Mouse (Mus musculus) lung, embryonic 15.5 days (tissue): ENCODE results near the gene Wrap53. TPM values are rescaled to one million over a fixed set of nuclear protein-coding genes. Genes with fewer than 3 reads are reported as not detected.
"Not testable (repeated sequence)": the region's sequence is repeated elsewhere in the genome, so short reads cannot be mapped to it uniquely, and the experiment has no call there.

ENCODE experiments used
- ATAC-seq: fragments of 200-750 bp; cut with Nextera tagmentation; 2 replicates; pipeline ENCODE4 v1.8.0; 2017; ENCODE audit warnings: moderate number of reproducible peaks, borderline replicate concordance; ENCODE audit not compliant: low FRiP score, low TSS enrichment; ENCODE audit errors: extremely low read depth
- H3K27ac ChIP-seq: fragments of 300-500 bp; sonication (generic); 2 replicates; pipeline ENCODE4 v1.5.1; 2015; ENCODE audit warnings: moderate library complexity, mild to moderate bottlenecking, inconsistent platforms
- H3K27me3 ChIP-seq: fragments of 300-500 bp; sonication (generic); 2 replicates; pipeline ENCODE4 v1.6.1; 2015; ENCODE audit warnings: inconsistent platforms
- H3K36me3 ChIP-seq: fragments of 300-500 bp; sonication (generic); 2 replicates; pipeline ENCODE4 v1.6.1; 2015; ENCODE audit warnings: inconsistent platforms
- H3K4me1 ChIP-seq: fragments of 300-500 bp; sonication (generic); 2 replicates; pipeline ENCODE4 v1.6.1; 2015; ENCODE audit warnings: inconsistent platforms
- H3K4me2 ChIP-seq: fragments of 300-500 bp; sonication (generic); 2 replicates; pipeline ENCODE4 v1.6.1; 2015; ENCODE audit warnings: inconsistent platforms, mild to moderate bottlenecking, moderate library complexity
- H3K4me3 ChIP-seq: fragments of 300-500 bp; sonication (generic); 2 replicates; pipeline ENCODE4 v1.5.1; 2015; ENCODE audit warnings: mild to moderate bottlenecking, inconsistent platforms
- H3K9ac ChIP-seq: fragments of 300-500 bp; sonication (generic); 2 replicates; pipeline ENCODE4 v1.6.1; 2015; ENCODE audit warnings: inconsistent platforms
- H3K9me3 ChIP-seq: fragments of 300-500 bp; sonication (generic); 2 replicates; pipeline ENCODE4 v1.6.1; 2016; ENCODE audit warnings: inconsistent platforms
- WGBS: fragments of 180-500 bp; shearing (Covaris S2); methylation state at CpG from one replicate; pipeline ENCODE4 v1.1.7; 2015; 5-methylcytosine and 5-hydroxymethylcytosine counted together
- polyA plus RNA-seq: library from polyadenylated mRNA; unstranded; fragments of >200 nt; fragmentation: Nextera tagmentation; extraction: Ambion mirVana; gene quantifications from 2 replicates; pipeline ENCODE4 v1.2.1, GENCODE M21; 2015

Wrap53 gene
- polyA plus RNA-seq, 1 experiment from 2014 or later = 28.3 TPM

DNA sequence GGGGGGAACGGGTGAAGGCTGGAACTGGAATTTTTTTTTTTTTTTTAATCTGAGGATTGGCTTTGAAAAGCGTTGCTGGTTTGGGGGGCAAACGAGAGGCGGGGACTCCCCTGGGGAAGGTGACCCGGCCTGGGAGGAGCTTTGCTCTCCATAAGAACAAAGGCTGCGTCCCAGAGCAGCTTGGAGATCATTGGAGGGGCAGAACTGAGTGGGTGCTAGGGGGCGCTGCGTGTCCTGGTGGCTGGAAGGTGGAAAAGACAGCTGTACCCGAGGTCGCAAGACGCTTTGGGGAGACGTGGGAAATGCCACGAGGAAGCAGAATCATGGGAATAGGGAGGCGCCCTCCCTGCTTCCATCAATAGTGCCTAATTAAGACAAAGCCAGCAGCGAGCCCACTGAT lies 33.0 kb downstream of the Wrap53 start:
- H3K36me3 ChIP-seq = no peaks in the 10 kb centered on the region
- WGBS = 3% methylated on average over 15 of the region's 15 CpGs
- peak overlapping the region; percentile 51 for H3K9ac ChIP-seq
- peaks cover 11% of the 10 kb centered on the region for H3K27me3 ChIP-seq
- ATAC-seq = peak; percentile 40; the same call in 1 of the 2 replicates
- no peaks in the 10 kb centered on the region for H3K9me3 ChIP-seq
- H3K4me3 ChIP-seq = peak overlapping the region; percentile 55
- H3K27ac ChIP-seq = peak overlapping the region; percentile 88
- peak overlapping the region; percentile 93 for H3K4me2 ChIP-seq
- peaks cover 11% of the 10 kb centered on the region for H3K4me1 ChIP-seq

DNA sequence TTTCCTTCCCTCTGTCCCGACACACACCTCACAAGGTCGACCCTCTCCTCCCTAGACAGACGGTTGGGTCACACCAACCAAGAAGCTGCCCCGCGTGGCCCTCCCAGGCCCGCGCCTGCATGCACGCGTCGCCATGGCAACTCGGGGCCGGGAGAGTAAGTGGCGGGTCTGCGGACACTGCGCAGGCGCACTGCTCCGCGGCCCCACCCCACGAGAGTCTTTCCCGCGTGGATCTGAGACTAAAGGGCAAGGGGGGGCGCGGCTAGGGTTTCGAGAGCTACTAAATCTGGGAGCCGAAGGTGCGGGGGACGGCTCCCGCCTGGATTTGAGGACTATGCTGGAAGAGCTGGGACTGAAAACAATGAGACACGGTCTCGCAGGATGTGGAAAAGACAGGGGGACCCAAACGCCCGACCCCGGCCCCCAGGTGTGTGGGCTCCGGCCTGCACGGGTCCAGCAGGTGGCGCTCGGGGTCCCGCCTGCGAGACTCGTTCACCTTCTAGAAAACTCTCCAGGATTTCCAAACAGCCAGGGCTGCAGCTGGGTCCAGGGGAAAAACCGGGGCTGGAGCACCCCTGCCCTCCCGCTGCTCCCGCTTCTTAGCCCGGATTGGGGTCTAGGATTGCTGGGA lies 33.5 kb downstream of the Wrap53 start:
- Histone ChIP-seq H3K27ac (peak overlapping the region; percentile 88), H3K4me3 (peak overlapping the region; percentile 55), H3K9me3 (no peaks in the 10 kb centered on the region), H3K9ac (peak overlapping the region; percentile 51), H3K4me2 (peak overlapping the region; percentile 93), H3K36me3 (no peaks in the 10 kb centered on the region), H3K27me3 (peaks cover 11% of the 10 kb centered on the region; the same call in 1 of the 2 replicates), H3K4me1 (peaks cover 11% of the 10 kb centered on the region)
- WGBS = under 1% methylated on average over 44 of the region's 44 CpGs
- ATAC-seq = peak; percentile 72

DNA sequence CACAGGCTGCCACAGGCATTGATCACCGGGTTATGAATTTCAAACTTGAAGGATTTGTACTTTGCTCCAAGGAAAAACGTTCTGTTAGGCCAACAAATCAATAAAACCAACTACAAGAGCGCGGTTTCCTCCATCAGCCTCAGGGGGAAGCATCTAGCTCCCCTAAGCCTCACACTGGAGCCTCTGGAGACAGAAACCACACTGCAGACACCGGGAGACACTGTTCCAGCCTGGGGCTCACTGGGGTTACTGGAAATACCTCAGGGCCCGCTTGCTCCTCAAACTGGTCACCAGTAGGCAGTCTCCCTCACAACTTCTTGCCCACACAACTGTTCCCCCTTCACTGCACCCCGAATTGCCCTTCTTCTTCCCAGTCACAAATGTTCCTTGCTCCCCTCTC lies 34.1 kb downstream of the Wrap53 start:
- ATAC-seq = no peak

DNA sequence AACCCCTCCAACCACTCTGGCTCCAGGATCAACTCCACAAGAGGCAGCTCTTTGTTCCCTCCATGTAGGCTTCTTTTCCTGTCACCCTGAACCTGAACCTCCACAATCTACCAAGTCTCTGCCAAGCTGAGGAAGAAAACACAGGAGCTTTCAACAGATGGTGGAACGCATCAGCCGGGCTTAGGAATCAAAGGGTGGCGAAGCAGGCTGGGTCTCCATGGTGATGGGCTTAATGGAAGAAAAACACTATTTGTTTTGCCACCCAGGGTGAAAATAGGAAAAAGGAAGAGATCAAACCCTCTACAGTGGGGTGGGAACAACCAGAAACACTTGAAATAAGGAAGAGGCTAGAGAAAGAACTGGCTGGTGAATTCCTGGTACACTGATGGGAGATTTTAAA lies 36.5 kb downstream of the Wrap53 start:
- 45% methylated on average over 3 of the region's 3 CpGs for WGBS
- Histone ChIP-seq H3K27me3 (no peaks in the 10 kb centered on the region), H3K4me1 (peaks cover 11% of the 10 kb centered on the region), H3K4me3 (no peak overlapping the region), H3K9me3 (no peaks in the 10 kb centered on the region), H3K27ac (no peak overlapping the region), H3K4me2 (no peak overlapping the region), H3K36me3 (no peaks in the 10 kb centered on the region), H3K9ac (no peak overlapping the region)
- no peak for ATAC-seq

More for the DNA sequence above, 34.1 kb downstream of the Wrap53 start:
- Histone ChIP-seq H3K27ac (peak overlapping the region; percentile 88), H3K27me3 (peaks cover 11% of the 10 kb centered on the region; the same call in 1 of the 2 replicates), H3K9ac (peak overlapping the region; percentile 51), H3K9me3 (no peaks in the 10 kb centered on the region), H3K4me1 (peaks cover 11% of the 10 kb centered on the region), H3K36me3 (no peaks in the 10 kb centered on the region), H3K4me3 (peak overlapping the region; percentile 55), H3K4me2 (peak overlapping the region; percentile 93)
- WGBS = 12% methylated on average over 7 of the region's 7 CpGs

DNA sequence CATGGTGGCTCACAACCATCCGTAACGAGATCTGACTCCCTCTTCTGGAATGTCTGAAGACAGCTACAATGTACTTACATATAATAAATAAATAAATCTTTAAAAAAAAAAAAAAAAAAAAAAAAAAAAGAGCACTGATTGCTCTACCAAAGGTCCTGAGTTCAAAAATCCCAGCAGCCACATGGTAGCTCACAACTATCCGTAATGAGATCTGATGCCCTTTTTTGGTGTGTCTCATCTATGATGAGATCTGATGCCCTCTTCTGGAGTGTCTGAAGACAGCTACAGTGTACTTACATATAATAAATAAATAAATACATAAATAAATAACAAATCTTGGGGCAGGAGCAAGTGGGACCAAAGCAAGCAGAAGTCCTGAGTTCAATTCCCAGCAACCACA lies 38.3 kb downstream of the Wrap53 start:
- 66% methylated on average over 1 of the region's 3 CpGs for WGBS
- not testable (repeated sequence) for H3K27me3 ChIP-seq, ATAC-seq

DNA sequence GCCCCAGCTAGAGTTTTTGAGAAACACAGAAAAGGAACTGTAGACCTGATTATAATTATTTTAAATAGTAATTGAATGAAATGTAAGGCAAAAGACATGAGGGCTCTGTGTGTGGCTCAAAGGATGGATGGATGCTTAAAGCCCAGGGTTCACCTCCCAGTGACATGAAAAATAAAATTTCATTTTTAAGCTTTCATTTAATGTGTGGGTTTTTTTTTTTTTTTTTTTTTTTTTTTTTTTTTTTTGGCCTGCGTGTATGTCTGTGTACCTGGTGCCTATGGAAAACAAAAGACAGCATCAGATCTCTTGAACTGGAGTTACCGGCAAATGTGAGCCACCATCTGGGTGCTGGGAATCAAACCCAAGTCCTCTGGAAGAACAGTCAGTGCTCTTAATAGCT lies 39.4 kb downstream of the Wrap53 start:
- Histone ChIP-seq H3K27ac (no peak overlapping the region), H3K9me3 (no peaks in the 10 kb centered on the region), H3K4me1 (no peaks in the 10 kb centered on the region), H3K4me3 (no peak overlapping the region), H3K36me3 (no peaks in the 10 kb centered on the region), H3K4me2 (no peak overlapping the region), H3K9ac (no peak overlapping the region), H3K27me3 (no peaks in the 10 kb centered on the region)
- 95% methylated on average over 2 of the region's 2 CpGs for WGBS
- ATAC-seq = no peak

More for the DNA sequence above, 38.3 kb downstream of the Wrap53 start:
- not testable (repeated sequence) for H3K9me3 ChIP-seq, H3K36me3 ChIP-seq, H3K4me2 ChIP-seq, H3K27ac ChIP-seq, H3K9ac ChIP-seq, H3K4me3 ChIP-seq, H3K4me1 ChIP-seq

DNA sequence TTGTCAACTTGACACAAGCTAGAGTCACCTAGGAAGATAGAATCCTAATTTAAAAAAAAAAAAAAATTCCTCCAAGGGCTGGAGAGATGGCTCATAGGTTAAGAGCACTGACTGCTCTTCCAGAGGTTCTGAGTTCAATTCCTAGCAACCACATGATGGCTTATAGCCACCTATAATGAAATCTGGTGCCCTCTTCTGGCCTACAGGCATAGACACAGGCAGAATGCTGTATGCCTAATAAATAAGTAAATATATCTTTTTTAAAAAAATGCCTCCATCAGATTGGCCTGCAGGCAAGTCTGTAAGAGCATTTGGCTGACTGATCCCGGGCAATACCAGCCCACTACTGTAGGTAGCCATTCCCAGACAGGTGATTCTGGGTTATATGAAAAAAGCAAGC lies 45.1 kb downstream of the Wrap53 start:
- Histone ChIP-seq H3K4me3 (no peak overlapping the region), H3K27ac (no peak overlapping the region), H3K36me3 (no peaks in the 10 kb centered on the region), H3K9me3 (no peaks in the 10 kb centered on the region), H3K4me1 (no peaks in the 10 kb centered on the region), H3K9ac (no peak overlapping the region), H3K4me2 (no peak overlapping the region), H3K27me3 (no peaks in the 10 kb centered on the region)
- 61% methylated on average over 1 of the region's 1 CpGs for WGBS
- no peak for ATAC-seq

DNA sequence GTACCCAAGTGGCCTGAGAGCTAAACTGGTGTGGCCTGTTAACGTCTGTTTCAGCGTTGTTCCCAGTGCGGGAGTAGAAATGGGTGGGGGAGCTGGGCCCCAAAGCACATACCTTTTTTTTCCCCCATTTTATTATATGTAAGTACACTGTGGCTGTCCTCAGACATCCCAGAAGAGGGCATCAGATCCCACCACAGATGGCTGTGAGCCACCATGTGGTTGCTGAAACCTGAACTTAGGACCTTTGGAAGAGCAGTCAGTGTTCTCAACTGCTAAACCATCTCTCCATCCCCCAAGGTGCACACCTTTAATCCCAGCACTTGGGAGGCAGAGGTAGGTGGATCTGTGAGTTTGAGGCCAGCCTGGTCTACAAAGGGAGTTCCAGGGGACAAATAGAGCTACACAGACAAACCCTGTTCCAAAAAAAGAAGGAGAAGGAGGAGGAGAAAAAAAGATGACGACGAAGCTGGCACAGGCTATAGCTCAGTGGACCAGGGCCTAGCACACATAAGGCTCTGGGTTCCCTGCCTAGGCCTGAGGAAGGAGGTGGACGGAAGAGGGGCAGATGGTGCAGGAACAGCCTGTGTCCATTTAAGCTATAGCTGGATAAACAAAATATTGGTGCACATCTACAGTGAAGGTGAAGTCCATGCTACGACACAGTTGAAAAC lies 47.4 kb downstream of the Wrap53 start:
- Histone ChIP-seq H3K36me3 (no peaks in the 10 kb centered on the region), H3K4me3 (no peak overlapping the region), H3K4me1 (peaks cover 3% of the 10 kb centered on the region; the same call in 1 of the 2 replicates), H3K9ac (no peak overlapping the region), H3K9me3 (no peaks in the 10 kb centered on the region), H3K27me3 (no peaks in the 10 kb centered on the region), H3K27ac (no peak overlapping the region), H3K4me2 (no peak overlapping the region)
- no peak for ATAC-seq
- WGBS = 67% methylated on average over 7 of the region's 7 CpGs

DNA sequence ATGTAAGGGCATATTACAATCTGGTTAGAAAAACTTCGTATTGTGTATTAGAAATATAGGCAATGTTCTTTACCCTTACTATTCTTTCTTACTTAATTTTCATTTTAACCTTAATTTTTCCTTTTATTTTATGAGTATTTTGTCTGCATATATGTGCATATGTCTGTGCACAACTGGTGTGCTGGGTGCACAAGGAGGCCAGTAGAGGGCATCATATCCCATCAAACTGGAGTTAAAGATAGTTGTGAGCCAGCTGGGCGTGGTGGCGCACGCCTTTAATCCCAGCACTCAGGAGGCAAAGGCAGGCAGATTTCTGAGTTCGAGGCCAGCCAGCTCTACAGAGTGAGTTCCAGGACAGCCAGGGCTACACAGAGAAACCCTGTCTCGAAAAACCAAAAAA lies 49.3 kb downstream of the Wrap53 start:
- not testable (repeated sequence) for H3K4me3 ChIP-seq, H3K4me1 ChIP-seq, H3K9ac ChIP-seq, H3K36me3 ChIP-seq, H3K27me3 ChIP-seq, H3K4me2 ChIP-seq, ATAC-seq, H3K27ac ChIP-seq, H3K9me3 ChIP-seq
- WGBS = 92% methylated on average over 6 of the region's 6 CpGs

DNA sequence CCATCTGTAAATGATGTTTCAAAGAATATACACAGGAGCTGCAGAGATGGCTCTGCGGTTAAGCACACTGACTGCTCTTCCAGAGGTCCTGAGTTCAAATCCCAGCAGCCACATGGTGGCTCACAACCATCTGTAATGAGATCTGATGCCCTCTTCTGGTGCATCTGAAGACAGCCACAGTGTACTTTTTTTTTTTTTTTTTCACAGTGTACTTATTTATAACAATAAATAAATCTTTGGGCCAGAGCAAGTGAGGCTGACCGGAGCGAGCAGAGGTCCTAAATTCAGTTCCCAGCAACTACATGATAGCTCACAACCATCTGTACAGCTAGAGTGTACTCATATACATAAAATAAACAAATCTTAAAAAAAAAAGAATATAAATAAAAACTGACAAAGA lies 49.8 kb downstream of the Wrap53 start:
- H3K9ac ChIP-seq, H3K4me1 ChIP-seq, ATAC-seq, H3K4me2 ChIP-seq, H3K36me3 ChIP-seq, H3K9me3 ChIP-seq, H3K27ac ChIP-seq, H3K4me3 ChIP-seq, H3K27me3 ChIP-seq: not testable (repeated sequence)
- 82% methylated on average over 3 of the region's 3 CpGs for WGBS

DNA sequence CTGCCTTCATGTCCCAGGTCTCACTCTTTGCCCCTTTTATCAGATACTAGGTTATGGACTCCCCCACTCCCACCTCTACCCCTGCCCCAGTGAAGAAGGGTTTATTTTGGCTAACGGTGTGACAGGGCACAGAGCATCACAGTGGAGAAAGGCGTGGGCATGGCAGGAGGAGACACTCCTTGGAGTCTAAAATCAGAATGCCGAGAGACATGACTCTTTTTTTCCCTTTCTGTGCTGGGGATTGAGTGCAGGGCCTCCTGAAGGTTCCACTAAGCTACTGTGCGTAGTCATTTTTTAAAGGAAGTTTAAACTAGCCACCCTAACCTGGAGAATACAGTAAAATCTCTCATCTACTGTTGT lies 52.0 kb downstream of the Wrap53 start:
- Histone ChIP-seq H3K9ac (no peak overlapping the region), H3K36me3 (no peaks in the 10 kb centered on the region), H3K4me1 (peaks cover 5% of the 10 kb centered on the region; the same call in 1 of the 2 replicates), H3K4me3 (no peak overlapping the region), H3K4me2 (no peak overlapping the region), H3K9me3 (no peaks in the 10 kb centered on the region), H3K27ac (no peak overlapping the region), H3K27me3 (no peaks in the 10 kb centered on the region)
- 84% methylated on average over 4 of the region's 4 CpGs for WGBS
- ATAC-seq = no peak
